Mouse (Mus musculus) erythroblast, embryonic 14.5 days (primary cell): ENCODE results near the gene Arhgap33.

Source experiments
- GATA1 ChIP-seq: IDR thresholded peaks from 2 replicates; pipeline ENCODE4 v1.6.1; 2012; ENCODE audit warnings: low read length, inconsistent platforms, mixed read lengths
- TAL1 ChIP-seq: IDR thresholded peaks from 3 replicates; pipeline ENCODE4 v1.6.1; 2012; ENCODE audit warnings: low read length, inconsistent platforms, mixed read lengths

DNA sequence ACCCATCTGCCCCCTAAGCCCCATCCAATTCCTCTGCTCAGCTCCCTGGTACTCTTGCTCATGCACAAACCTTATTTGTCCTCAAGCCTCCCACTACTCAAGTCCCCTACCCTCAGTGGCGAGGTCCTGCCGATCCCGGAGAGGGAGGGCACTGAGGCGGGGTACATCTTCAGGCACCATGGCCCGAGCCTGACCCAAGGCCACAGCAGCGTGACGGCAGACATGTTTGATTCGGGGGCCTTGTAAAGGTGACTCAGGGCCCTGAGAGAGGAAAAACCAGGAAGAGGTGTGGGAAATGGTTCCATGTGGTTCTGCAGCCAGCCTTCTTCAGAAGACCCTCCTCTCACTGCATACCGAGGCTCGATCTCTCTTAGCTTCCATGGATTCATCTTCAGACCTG lies 49.5 kb upstream of the Arhgap33 start:
- TF ChIP-seq GATA1 = no peak
- no peak for TF ChIP-seq TAL1
